Mouse (Mus musculus) testis, adult 2 months (tissue): Measurements from ENCODE around the gene 4933428G20Rik.

Experiments used
- CTCF ChIP-seq: fragments of 200-500 bp; IDR thresholded peaks from 2 replicates; pipeline ENCODE4 v1.5.1; 2012; ENCODE audit warnings: low read depth, mild to moderate bottlenecking, inconsistent platforms, low read length, moderate library complexity; ENCODE audit not compliant: control insufficient read depth, insufficient read depth, insufficient replicate concordance
- POLR2A ChIP-seq: fragments of 200-500 bp; IDR thresholded peaks from 2 replicates; pipeline ENCODE4 v1.6.1; 2012; ENCODE audit warnings: low read depth, mild to moderate bottlenecking, inconsistent platforms, low read length, moderate library complexity; ENCODE audit not compliant: control insufficient read depth

DNA sequence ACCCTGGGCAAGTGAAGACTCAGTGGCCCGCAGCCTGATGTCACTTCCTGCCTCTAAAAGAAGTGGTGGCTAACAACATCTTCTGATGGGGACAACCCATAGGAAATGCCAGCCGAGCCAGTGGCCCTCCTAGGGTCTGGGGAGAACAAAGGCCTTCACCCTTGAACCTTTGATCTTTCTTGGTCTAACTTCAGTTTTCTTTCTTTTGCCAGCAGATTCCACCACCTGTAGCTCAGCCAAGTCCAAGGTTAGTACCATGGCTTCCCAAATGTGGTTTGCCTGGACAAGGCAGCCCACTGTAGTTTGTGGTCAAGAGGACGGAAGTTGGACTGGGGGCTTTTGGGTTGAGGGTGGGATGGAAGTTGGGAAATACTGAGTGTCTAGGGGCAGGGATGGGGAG lies 7.3 kb downstream of the 4933428G20Rik start:
- no peak for TF ChIP-seq CTCF
- no peak for TF ChIP-seq POLR2A
